Mouse (Mus musculus) neural tube, embryonic 11.5 days (tissue): Measurements from ENCODE around the gene Abca13. TPM values are rescaled to one million over a fixed set of nuclear protein-coding genes. Genes with fewer than 3 reads are reported as not detected.

ENCODE experiments used
- ATAC-seq: fragments of 200-750 bp; cut with Nextera tagmentation; 2 replicates; pipeline ENCODE4 v1.8.0; 2017; ENCODE audit warnings: moderate number of reproducible peaks, mild to moderate bottlenecking, moderate TSS enrichment, moderate library complexity; ENCODE audit not compliant: insufficient read depth, low FRiP score, low TSS enrichment
- DNase-seq: peaks from one replicate; pipeline ENCODE4 v3.0.0-alpha.2; 2015; ENCODE audit warnings: low spot score
- H3K27ac ChIP-seq: fragments of 300-500 bp; sonication (generic); 2 replicates; pipeline ENCODE4 v1.5.1; 2014; ENCODE audit warnings: low read depth, mild to moderate bottlenecking, low read length
- H3K27me3 ChIP-seq: fragments of 300-500 bp; sonication (generic); 2 replicates; pipeline ENCODE4 v1.6.1; 2014; ENCODE audit warnings: mild to moderate bottlenecking, low read length, mixed read lengths; ENCODE audit not compliant: control insufficient read depth, insufficient read depth
- H3K36me3 ChIP-seq: fragments of 300-500 bp; sonication (generic); 2 replicates; pipeline ENCODE4 v1.6.1; 2014; ENCODE audit warnings: mild to moderate bottlenecking, low read length, moderate library complexity, mixed read lengths; ENCODE audit not compliant: control insufficient read depth, insufficient read depth
- H3K4me1 ChIP-seq: fragments of 300-500 bp; sonication (generic); 2 replicates; pipeline ENCODE4 v1.6.1; 2014; ENCODE audit warnings: low read length, mixed read lengths; ENCODE audit not compliant: control insufficient read depth, insufficient read depth
- H3K4me2 ChIP-seq: fragments of 300-500 bp; sonication (generic); 2 replicates; pipeline ENCODE4 v1.6.1; 2014; ENCODE audit warnings: low read depth, mild to moderate bottlenecking, moderate library complexity
- H3K4me3 ChIP-seq: fragments of 300-500 bp; sonication (generic); 2 replicates; pipeline ENCODE4 v1.5.1; 2014; ENCODE audit warnings: low read depth, low read length
- H3K9ac ChIP-seq: fragments of 300-500 bp; sonication (generic); 2 replicates; pipeline ENCODE4 v1.6.1; 2014; ENCODE audit warnings: mild to moderate bottlenecking, low read length
- H3K9me3 ChIP-seq: fragments of 300-500 bp; sonication (generic); 2 replicates; pipeline ENCODE4 v1.6.1; 2016; ENCODE audit warnings: low read length; ENCODE audit not compliant: control insufficient read depth
- WGBS: fragments of 180-500 bp; shearing (Covaris S2); extraction: QIAGEN DNeasy Blood & Tissue Kit; methylation state at CpG from one replicate; pipeline ENCODE4 v1.1.7; 2014; 5-methylcytosine and 5-hydroxymethylcytosine counted together
- polyA plus RNA-seq: library from polyadenylated mRNA; unstranded; fragments of >200 nt; fragmentation: Nextera tagmentation; extraction: Ambion mirVana; gene quantifications from 2 replicates; pipeline ENCODE4 v1.2.1, GENCODE M21; 2014

Gene Abca13
- polyA plus RNA-seq, 1 experiment from 2014 or later = not detected

DNA sequence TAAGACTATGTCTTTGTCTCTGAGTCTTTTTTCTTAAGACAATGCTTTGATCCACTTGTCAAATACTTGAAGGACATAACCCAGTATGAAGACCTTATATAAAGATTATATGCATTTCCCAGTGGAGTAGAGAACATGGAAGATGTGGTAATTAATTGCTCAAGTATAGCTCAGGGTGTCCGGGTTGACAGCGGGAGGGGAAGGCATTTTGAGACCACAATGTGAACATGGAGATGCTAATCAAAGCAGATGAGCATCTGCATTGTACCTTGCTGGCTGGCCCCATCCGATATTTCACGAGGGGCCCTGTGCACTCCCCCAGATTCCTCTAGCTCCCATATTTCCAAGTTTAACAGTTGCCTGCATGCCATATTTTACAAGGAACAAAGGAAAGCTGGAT, 383.2 kb downstream of the Abca13 start:
- DNase-seq (no peak), ATAC-seq (no peak)
- Histone ChIP-seq H3K4me2 (no peak overlapping the region), H3K4me1 (no peaks in the 10 kb centered on the region), H3K27me3 (no peaks in the 10 kb centered on the region), H3K4me3 (no peak overlapping the region), H3K36me3 (no peaks in the 10 kb centered on the region), H3K27ac (no peak overlapping the region), H3K9ac (no peak overlapping the region), H3K9me3 (no peaks in the 10 kb centered on the region)
- WGBS = 92% methylated on average over 4 of the region's 4 CpGs

DNA sequence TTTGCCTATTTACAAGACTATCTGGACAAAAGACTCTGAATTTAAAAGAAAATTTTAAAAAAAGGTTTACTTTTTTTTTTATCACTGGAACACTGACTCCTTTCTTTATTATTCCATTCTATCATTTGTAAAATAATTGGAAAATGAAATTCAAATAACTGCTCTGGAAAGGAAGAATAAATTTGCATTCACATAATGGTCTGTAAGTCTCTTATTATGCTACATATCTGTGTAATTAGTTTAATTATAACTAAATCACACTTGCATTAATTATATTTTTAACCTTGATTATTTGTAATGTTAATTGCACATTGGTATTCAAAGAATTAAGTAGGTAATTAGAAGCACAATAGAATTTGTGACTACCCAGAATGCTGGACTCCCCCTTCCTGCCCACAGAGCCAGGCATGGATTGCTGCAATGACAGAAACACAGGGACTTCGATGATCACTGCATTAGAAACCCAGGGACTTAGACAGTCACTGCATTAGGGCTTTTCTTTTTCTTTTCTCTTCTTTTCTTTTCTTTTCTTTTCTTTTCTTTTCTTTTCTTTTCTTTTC, 400.1 kb downstream of the Abca13 start:
- DNase-seq (no peak), ATAC-seq (no peak)
- H3K36me3 ChIP-seq = no peaks in the 10 kb centered on the region
- WGBS = 64% methylated on average over 1 of the region's 1 CpGs
- no peaks in the 10 kb centered on the region for H3K4me1 ChIP-seq
- H3K9ac ChIP-seq = no peak overlapping the region
- no peak overlapping the region for H3K27ac ChIP-seq
- H3K4me2 ChIP-seq = no peak overlapping the region
- H3K9me3 ChIP-seq = no peaks in the 10 kb centered on the region
- H3K27me3 ChIP-seq = no peaks in the 10 kb centered on the region
- no peak overlapping the region for H3K4me3 ChIP-seq

DNA sequence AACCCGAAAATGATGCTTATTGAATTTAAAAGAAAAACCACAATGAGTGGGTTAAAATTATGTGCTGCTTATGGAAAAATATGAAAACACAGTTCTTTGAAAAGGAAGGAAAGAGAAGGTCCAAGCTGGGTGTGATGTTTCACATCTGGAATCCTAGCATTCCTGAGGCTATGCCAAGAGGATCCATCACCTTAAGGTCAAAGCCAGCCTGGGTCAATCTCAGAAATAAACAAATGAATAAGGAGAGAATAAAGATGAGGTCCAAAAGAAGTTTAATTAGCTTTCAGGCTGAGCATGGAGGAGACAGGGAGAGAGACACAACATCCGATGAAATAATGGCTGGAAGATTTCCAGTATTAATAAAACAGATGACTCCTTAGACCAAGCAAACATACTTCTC, 405.6 kb downstream of the Abca13 start:
- Histone ChIP-seq H3K4me1 (no peaks in the 10 kb centered on the region), H3K9me3 (no peaks in the 10 kb centered on the region), H3K27me3 (no peaks in the 10 kb centered on the region), H3K9ac (no peak overlapping the region), H3K4me2 (no peak overlapping the region), H3K27ac (no peak overlapping the region), H3K36me3 (no peaks in the 10 kb centered on the region), H3K4me3 (no peak overlapping the region)
- no peak for DNase-seq
- ATAC-seq = no peak
- 80% methylated on average over 2 of the region's 2 CpGs for WGBS

DNA sequence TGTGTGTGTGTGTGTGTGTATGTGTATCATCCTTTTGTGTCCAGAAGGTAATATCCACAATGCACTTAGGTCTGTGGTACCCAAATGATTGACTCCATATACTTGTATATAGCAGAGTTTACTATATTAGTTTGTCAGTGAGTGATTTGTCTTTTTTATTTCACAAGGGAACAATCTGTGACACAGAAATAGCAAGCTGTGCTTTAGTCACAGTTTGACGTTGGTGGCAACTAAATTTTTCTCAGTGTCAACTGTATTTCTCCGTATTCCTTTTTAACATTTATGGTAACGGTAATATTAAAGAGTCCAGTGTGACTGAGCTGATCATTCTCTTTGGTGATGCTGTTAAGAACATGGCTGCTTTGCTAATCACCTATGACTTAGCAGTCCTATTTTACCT, 409.4 kb downstream of the Abca13 start:
- no peaks in the 10 kb centered on the region for H3K27me3 ChIP-seq
- DNase-seq (no peak), ATAC-seq (no peak)
- 85% methylated on average over 3 of the region's 3 CpGs for WGBS
- H3K4me2 ChIP-seq = no peak overlapping the region
- no peak overlapping the region for H3K4me3 ChIP-seq
- H3K36me3 ChIP-seq = no peaks in the 10 kb centered on the region
- H3K4me1 ChIP-seq = no peaks in the 10 kb centered on the region
- H3K9me3 ChIP-seq = no peaks in the 10 kb centered on the region
- H3K27ac ChIP-seq = no peak overlapping the region
- H3K9ac ChIP-seq = no peak overlapping the region

DNA sequence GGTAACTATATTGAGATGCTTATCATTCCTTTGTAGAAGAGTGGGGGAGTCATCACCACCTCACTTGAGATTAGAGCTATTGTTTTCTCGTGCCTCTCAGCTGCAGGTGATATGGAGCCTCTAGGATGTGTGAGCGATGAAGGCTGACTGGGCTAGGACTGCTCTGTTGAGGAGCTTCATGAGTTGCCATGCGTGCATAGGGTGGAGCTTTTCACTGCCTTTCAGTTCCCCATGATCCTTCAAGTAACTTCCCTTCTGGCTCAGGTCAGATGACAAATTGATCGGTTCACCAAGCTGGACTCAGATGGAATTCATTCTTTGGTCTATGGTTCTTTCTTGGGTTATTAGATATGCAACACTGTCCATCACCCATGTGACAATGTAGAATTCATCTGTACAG, 410.4 kb downstream of the Abca13 start:
- ATAC-seq (no peak), DNase-seq (no peak)
- Histone ChIP-seq H3K36me3 (no peaks in the 10 kb centered on the region), H3K4me3 (no peak overlapping the region), H3K27me3 (no peaks in the 10 kb centered on the region), H3K9ac (no peak overlapping the region), H3K4me1 (no peaks in the 10 kb centered on the region), H3K27ac (no peak overlapping the region), H3K9me3 (no peaks in the 10 kb centered on the region), H3K4me2 (no peak overlapping the region)
- WGBS = 84% methylated on average over 4 of the region's 4 CpGs

GRCm38 (mm10) chr11:9608249-9608648, 416.5 kb downstream of the Abca13 start:
- H3K9ac ChIP-seq = no peak overlapping the region
- ATAC-seq (no peak), DNase-seq (no peak)
- H3K4me1 ChIP-seq = no peaks in the 10 kb centered on the region
- H3K27ac ChIP-seq = no peak overlapping the region
- no peaks in the 10 kb centered on the region for H3K9me3 ChIP-seq
- no peaks in the 10 kb centered on the region for H3K27me3 ChIP-seq
- no peak overlapping the region for H3K4me2 ChIP-seq
- H3K4me3 ChIP-seq = no peak overlapping the region
- H3K36me3 ChIP-seq = no peaks in the 10 kb centered on the region

DNA sequence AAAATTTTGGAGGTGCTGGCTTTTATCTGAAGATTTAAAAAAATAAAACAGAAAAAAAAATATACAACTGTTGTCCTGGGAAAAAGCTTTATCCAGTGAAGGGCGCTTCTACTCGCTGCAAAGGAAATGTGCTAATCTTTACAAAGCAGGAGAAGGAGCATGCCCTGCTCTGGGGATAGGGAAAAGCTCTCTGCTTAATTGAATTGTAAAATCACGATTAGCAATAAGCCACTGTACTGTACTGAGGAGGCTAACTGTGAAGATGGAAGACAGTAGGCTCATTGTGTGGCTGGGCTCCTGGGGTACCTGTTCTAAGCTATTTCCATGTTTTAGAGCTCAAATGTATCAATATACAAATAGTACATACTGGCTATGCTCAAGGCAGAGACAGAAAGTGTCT, 417.3 kb downstream of the Abca13 start:
- no peaks in the 10 kb centered on the region for H3K36me3 ChIP-seq
- no peaks in the 10 kb centered on the region for H3K27me3 ChIP-seq
- H3K4me2 ChIP-seq = no peak overlapping the region
- ATAC-seq (no peak), DNase-seq (no peak)
- no peak overlapping the region for H3K4me3 ChIP-seq
- no peak overlapping the region for H3K27ac ChIP-seq
- no peak overlapping the region for H3K9ac ChIP-seq
- WGBS = 68% methylated on average over 3 of the region's 3 CpGs
- H3K4me1 ChIP-seq = no peaks in the 10 kb centered on the region
- no peaks in the 10 kb centered on the region for H3K9me3 ChIP-seq

GRCm38 (mm10) chr11:9616133-9616532, 424.4 kb downstream of the Abca13 start:
- no peak overlapping the region for H3K27ac ChIP-seq
- H3K4me3 ChIP-seq = no peak overlapping the region
- no peaks in the 10 kb centered on the region for H3K36me3 ChIP-seq
- 60% methylated on average over 2 of the region's 2 CpGs for WGBS
- no peak overlapping the region for H3K4me2 ChIP-seq
- ATAC-seq (no peak), DNase-seq (no peak)
- no peaks in the 10 kb centered on the region for H3K4me1 ChIP-seq
- H3K27me3 ChIP-seq = no peaks in the 10 kb centered on the region
- H3K9me3 ChIP-seq = no peaks in the 10 kb centered on the region
- H3K9ac ChIP-seq = no peak overlapping the region

- Histone ChIP-seq H3K36me3 (no peaks in the 10 kb centered on the region), H3K27ac (no peak overlapping the region), H3K4me3 (no peak overlapping the region), H3K27me3 (no peaks in the 10 kb centered on the region), H3K9me3 (no peaks in the 10 kb centered on the region), H3K9ac (no peak overlapping the region), H3K4me1 (no peaks in the 10 kb centered on the region), H3K4me2 (no peak overlapping the region)
- ATAC-seq (no peak), DNase-seq (no peak)
- 60% methylated on average over 1 of the region's 1 CpGs for WGBS
These were observed 424.9 kb downstream of the Abca13 start for GRCm38 (mm10) chr11:9616665-9617064.
